Mouse (Mus musculus) liver, adult 2 months (tissue): ENCODE data around the gene Dnmbp. TPM values are rescaled to one million over a fixed set of nuclear protein-coding genes. Genes with fewer than 3 reads are reported as not detected.

Experiments
- DNase-seq: peaks from one replicate; pipeline ENCODE4 v3.0.0-alpha.2; 2011; ENCODE audit warnings: low read depth, low spot score; ENCODE audit errors: extremely low read depth
- H3K27ac ChIP-seq: fragments of 200-500 bp; replicated peaks from 2 replicates; pipeline ENCODE4 v1.5.1; 2012; ENCODE audit warnings: low read depth, mild to moderate bottlenecking, control low read depth, inconsistent platforms, low read length; ENCODE audit not compliant: insufficient read depth
- H3K27me3 ChIP-seq: fragments of 200-500 bp; 2 replicates; pipeline ENCODE4 v1.6.1; 2012; ENCODE audit warnings: mild to moderate bottlenecking, moderate library complexity, low read length, inconsistent platforms; ENCODE audit not compliant: control insufficient read depth, insufficient read depth
- H3K36me3 ChIP-seq: fragments of 200-500 bp; 2 replicates; pipeline ENCODE4 v1.6.1; 2012; ENCODE audit warnings: low read length, inconsistent platforms; ENCODE audit not compliant: control insufficient read depth, insufficient read depth
- H3K4me1 ChIP-seq: fragments of 200-500 bp; 2 replicates; pipeline ENCODE4 v1.6.1; 2011; ENCODE audit warnings: low read length; ENCODE audit not compliant: control insufficient read depth, insufficient read depth
- H3K4me3 ChIP-seq: fragments of 200-500 bp; 2 replicates; pipeline ENCODE4 v1.5.1; 2011; ENCODE audit warnings: low read depth, mild to moderate bottlenecking, control low read depth, low read length, moderate library complexity; ENCODE audit not compliant: insufficient read depth
- H3K79me2 ChIP-seq: fragments of 200-500 bp; 2 replicates; pipeline ENCODE4 v1.6.1; 2012; ENCODE audit warnings: inconsistent platforms, mild to moderate bottlenecking, low read length, moderate library complexity; ENCODE audit not compliant: control insufficient read depth, insufficient read depth
- H3K9ac ChIP-seq: fragments of 200-500 bp; 2 replicates; pipeline ENCODE4 v1.6.1; 2012; ENCODE audit warnings: low read depth, mild to moderate bottlenecking, control low read depth, inconsistent platforms, low read length
- CTCF ChIP-seq: fragments of 200-500 bp; IDR thresholded peaks from 2 replicates; pipeline ENCODE4 v1.5.1; 2011; ENCODE audit warnings: low read depth, low read length, control low read depth
- POLR2A ChIP-seq: fragments of 200-500 bp; IDR thresholded peaks from 2 replicates; pipeline ENCODE4 v1.6.1; 2011; ENCODE audit warnings: low read length, control low read depth; ENCODE audit not compliant: insufficient read depth; ENCODE audit errors: extremely low read depth
- WGBS: fragments of 180-500 bp; shearing (Covaris S2); methylation state at CpG from one replicate; pipeline ENCODE4 v1.1.7; 2018; 5-methylcytosine and 5-hydroxymethylcytosine counted together
- polyA plus RNA-seq: library from polyadenylated mRNA; depleted of rRNA; stranded (reverse); fragments of >200 nt; gene quantifications from 2 replicates; pipeline ENCODE4 v1.2.3, GENCODE M21; 2012
- total RNA-seq: library from RNA; depleted of rRNA; stranded (reverse); fragments of >200 nt; gene quantifications from 2 replicates; pipeline ENCODE4 v1.2.3, GENCODE M21; 2014

The Dnmbp gene
- total and polyA plus RNA-seq, 2 experiments, result 15.6 to 24.7 TPM

DNA sequence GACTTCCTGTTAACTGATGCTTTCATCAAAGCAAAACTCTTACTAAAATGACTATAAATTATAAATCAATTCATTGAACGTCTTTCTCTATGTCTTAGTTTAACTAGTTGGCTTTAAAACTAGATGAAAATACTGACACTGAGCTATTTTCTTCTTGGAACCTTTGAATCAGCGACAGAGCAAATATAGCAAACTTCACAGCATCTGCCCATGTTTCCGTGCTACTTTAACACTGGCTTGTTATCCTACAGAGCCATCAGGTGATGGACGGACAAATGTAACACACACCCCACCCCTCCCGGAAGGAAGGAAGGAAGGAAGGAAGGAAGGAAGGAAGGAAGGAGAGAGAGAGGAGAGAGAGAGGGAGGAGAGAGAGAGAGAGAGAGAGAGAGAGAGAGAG is 12.0 kb downstream of the Dnmbp start:
- Histone ChIP-seq H3K27ac (no peak overlapping the region), H3K36me3 (no peaks in the 10 kb centered on the region), H3K79me2 (peaks cover 45% of the 10 kb centered on the region), H3K9ac (no peak overlapping the region), H3K4me3 (no peak overlapping the region), H3K27me3 (no peaks in the 10 kb centered on the region), H3K4me1 (peaks cover 4% of the 10 kb centered on the region)
- 87% methylated on average over 5 of the region's 5 CpGs for WGBS
- TF ChIP-seq CTCF (no peak), POLR2A (no peak)
- DNase-seq, result no peak

DNA sequence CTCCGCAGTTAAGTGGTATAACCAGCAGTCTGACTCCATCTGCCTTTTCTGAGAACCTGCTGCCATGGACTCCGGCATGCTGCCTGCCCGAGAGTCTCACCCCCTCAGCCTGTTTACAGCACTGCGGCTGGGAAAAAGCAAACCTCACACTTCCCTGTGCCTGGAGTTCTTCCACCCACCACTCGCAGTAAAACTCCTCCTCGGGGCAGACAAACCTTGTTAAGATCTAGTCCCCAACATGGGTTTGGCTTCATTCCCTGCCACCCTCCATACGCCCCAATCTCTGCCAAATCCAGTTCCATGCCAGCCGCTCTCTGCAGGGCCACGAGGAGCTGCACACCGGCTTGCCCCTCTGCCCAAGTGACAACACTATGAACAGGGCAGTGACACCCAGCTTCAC is 12.9 kb downstream of the Dnmbp start:
- WGBS, result 75% methylated on average over 10 of the region's 10 CpGs
- TF ChIP-seq POLR2A (no peak), CTCF (no peak)
- H3K4me1 ChIP-seq, result peaks cover 4% of the 10 kb centered on the region
- no peak overlapping the region for H3K27ac ChIP-seq
- H3K9ac ChIP-seq, result no peak overlapping the region
- no peaks in the 10 kb centered on the region for H3K27me3 ChIP-seq
- no peak overlapping the region for H3K4me3 ChIP-seq
- H3K79me2 ChIP-seq, result peaks cover 41% of the 10 kb centered on the region
- DNase-seq, result no peak
- no peaks in the 10 kb centered on the region for H3K36me3 ChIP-seq

DNA sequence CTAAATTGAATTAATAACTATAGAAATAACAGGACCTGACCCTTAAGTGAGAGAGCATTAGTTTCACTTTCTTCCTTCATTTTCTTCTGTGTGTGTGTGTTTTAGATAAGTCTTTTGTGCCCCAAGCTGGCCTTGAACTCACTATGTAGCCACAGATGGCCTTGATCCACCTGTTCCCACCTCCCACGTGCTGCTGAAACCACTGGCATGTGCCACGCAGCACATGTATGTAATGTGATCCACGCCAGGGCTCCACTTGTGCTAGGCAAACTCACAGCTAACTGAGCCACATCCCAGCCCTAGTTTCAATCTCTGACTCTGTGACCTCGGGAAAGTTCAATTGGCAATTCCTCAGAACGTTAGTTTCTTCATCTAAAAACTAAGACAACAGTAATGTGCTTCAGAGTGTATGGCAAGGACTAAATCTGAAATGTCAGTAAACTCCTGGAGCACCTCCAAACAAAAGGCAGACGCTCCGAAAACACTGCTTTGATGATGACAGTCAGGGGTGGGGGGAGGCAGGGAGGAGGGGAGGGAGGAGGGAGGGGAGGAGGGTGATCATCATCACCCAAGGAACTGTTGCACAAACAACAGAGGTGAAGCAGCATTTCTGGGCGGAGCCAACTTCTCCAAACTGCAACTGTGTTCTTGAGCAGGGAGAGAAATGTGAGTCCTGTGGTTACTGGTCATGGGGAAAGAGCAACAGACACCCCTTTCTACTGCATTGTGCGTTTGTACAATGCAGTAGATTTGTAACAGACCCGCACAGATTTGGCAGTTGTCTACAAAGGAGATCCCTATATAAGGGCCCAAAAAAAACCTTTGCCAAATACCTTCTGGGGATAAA is 13.6 kb downstream of the Dnmbp start:
- Histone ChIP-seq H3K4me3 (no peak overlapping the region), H3K36me3 (no peaks in the 10 kb centered on the region), H3K9ac (no peak overlapping the region), H3K27ac (no peak overlapping the region), H3K4me1 (peaks cover 4% of the 10 kb centered on the region), H3K27me3 (no peaks in the 10 kb centered on the region), H3K79me2 (peaks cover 37% of the 10 kb centered on the region)
- TF ChIP-seq CTCF, result no peak
- no peak for TF ChIP-seq POLR2A
- DNase-seq, result peak; percentile 67
- 54% methylated on average over 10 of the region's 10 CpGs for WGBS

DNA sequence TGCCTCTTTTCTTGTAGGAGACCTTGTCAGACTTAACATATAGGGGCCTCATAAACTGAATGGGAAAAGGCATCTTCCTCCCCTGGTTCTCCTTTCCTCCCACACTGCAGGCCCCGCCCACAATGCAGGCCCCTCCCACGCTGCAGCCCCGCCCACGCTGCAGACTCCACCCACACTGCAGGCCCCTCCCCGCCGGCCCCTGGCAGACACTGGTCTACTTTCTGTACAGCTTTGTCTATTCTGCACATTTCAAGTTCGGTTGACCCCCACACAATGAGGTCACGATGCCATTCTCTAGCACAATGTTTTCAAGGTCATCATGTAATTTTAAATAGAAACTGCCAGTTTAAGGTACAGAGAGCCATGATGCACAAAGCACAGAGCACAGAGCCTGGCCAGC is 15.6 kb downstream of the Dnmbp start:
- no peaks in the 10 kb centered on the region for H3K36me3 ChIP-seq
- TF ChIP-seq CTCF (no peak), POLR2A (no peak)
- H3K9ac ChIP-seq, result no peak overlapping the region
- no peak overlapping the region for H3K4me3 ChIP-seq
- no peaks in the 10 kb centered on the region for H3K27me3 ChIP-seq
- no peak for DNase-seq
- 74% methylated on average over 8 of the region's 8 CpGs for WGBS
- H3K27ac ChIP-seq, result no peak overlapping the region
- peaks cover 27% of the 10 kb centered on the region; the same call in 1 of the 2 replicates for H3K79me2 ChIP-seq
- H3K4me1 ChIP-seq, result peaks cover 7% of the 10 kb centered on the region

DNA sequence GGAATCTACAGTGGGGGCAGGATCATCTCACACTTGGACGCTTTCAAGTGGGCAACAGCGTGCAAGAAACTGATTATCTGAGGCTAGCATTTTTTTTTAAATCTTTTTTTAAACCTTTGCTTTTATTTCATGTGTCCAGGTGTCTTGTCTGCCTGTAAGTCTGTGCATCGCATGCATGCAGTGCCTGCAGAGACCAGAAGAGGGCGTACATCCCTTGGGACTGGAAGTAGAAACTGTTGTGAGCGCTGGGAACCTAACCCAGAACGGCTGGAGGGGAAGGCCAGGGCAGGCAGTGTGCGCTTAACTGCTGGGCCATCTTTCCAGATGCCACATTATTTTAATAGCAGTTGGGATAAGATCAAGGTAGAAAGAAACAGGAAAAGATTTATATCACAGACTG is 17.0 kb downstream of the Dnmbp start:
- H3K27me3 ChIP-seq, result no peaks in the 10 kb centered on the region
- H3K36me3 ChIP-seq, result no peaks in the 10 kb centered on the region
- TF ChIP-seq POLR2A, result no peak
- TF ChIP-seq CTCF, result peak; percentile 34
- H3K27ac ChIP-seq, result no peak overlapping the region
- no peak overlapping the region for H3K4me3 ChIP-seq
- no peak overlapping the region for H3K9ac ChIP-seq
- peaks cover 15% of the 10 kb centered on the region for H3K4me1 ChIP-seq
- H3K79me2 ChIP-seq, result peaks cover 20% of the 10 kb centered on the region; the same call in 1 of the 2 replicates
- 97% methylated on average over 7 of the region's 7 CpGs for WGBS
- no peak for DNase-seq

DNA sequence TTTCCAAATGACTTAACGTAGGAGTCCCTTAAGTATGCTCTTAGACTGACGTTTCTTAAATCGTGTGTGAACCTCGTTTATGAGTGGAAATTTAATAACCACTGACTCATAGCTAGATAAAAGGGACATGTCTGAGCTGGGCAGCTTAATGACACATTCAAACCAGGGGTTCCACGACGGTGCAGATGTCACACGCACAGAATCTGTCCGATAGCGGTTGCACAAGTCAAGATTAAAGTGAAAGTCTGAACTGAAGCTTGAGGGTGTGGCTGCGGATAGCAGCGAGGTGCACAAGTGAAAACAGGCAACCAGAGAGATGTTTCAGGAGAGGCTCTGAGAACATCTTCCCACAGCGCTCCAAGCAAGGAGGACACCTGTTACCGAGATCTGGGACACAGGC is 18.6 kb downstream of the Dnmbp start:
- DNase-seq, result no peak
- no peak overlapping the region for H3K4me3 ChIP-seq
- WGBS, result 70% methylated on average over 13 of the region's 13 CpGs
- no peaks in the 10 kb centered on the region for H3K36me3 ChIP-seq
- H3K27me3 ChIP-seq, result no peaks in the 10 kb centered on the region
- H3K79me2 ChIP-seq, result peaks cover 26% of the 10 kb centered on the region; the same call in 1 of the 2 replicates
- H3K9ac ChIP-seq, result no peak overlapping the region
- no peak overlapping the region for H3K27ac ChIP-seq
- TF ChIP-seq CTCF, result no peak
- TF ChIP-seq POLR2A, result no peak
- peaks cover 12% of the 10 kb centered on the region for H3K4me1 ChIP-seq
